Mouse (Mus musculus) MEL (cell line): ENCODE measurements around the gene Cyp2c23. TPM values are rescaled to one million over a fixed set of nuclear protein-coding genes. Genes with fewer than 3 reads are reported as not detected.
A peak's percentile ranks its signal among the peaks of the same experiment; 100 is the strongest.

Source experiments
- DNase-seq: peaks from one replicate; pipeline ENCODE4 v3.0.0; 2011; ENCODE audit warnings: low read depth, low spot score
- H3K27ac ChIP-seq: 2 replicates; pipeline ENCODE4 v1.5.1; 2012; ENCODE audit warnings: low read depth, mild to moderate bottlenecking, control low read depth, low read length, moderate library complexity; ENCODE audit not compliant: control insufficient read depth
- H3K27me3 ChIP-seq, 2 experiments: fragments of 150-350 bp in 1 of 2; sonication (generic) in 1 of 2; 2 replicates each; pipeline ENCODE4 v1.6.1; 2012; ENCODE audit warnings: low read length in 2 of 2, mild to moderate bottlenecking in 2 of 2, improper control_type of control experiment in 1 of 2, moderate library complexity in 1 of 2; ENCODE audit not compliant: insufficient read depth in 2 of 2, control insufficient read depth in 1 of 2
- H3K36me3 ChIP-seq, 2 experiments: 2 replicates each; pipeline ENCODE4 v1.6.1; 2012 to 2014; ENCODE audit warnings: low read length in 2 of 2, improper control_type of control experiment in 1 of 2, inconsistent platforms in 1 of 2, mild to moderate bottlenecking in 1 of 2; ENCODE audit not compliant: insufficient read depth in 2 of 2, control insufficient read depth in 1 of 2
- H3K4me1 ChIP-seq, 2 experiments: fragments of 150-350 bp in 1 of 2; sonication (generic) in 1 of 2; 2 replicates each; pipeline ENCODE4 v1.6.1; 2012; ENCODE audit warnings: low read length in 2 of 2, improper control_type of control experiment in 1 of 2, mild to moderate bottlenecking in 1 of 2; ENCODE audit not compliant: insufficient read depth in 2 of 2, control insufficient read depth in 1 of 2
- H3K4me3 ChIP-seq, 2 experiments: fragments of 150-350 bp in 1 of 2; sonication (generic) in 1 of 2; 2 replicates each; pipeline ENCODE4 v1.5.1; 2012; ENCODE audit warnings: low read depth in 2 of 2, low read length in 2 of 2, mild to moderate bottlenecking in 2 of 2, moderate library complexity in 2 of 2, control low read depth in 1 of 2, improper control_type of control experiment in 1 of 2; ENCODE audit not compliant: control insufficient read depth in 1 of 2, insufficient read depth in 1 of 2
- H3K79me2 ChIP-seq: 2 replicates; pipeline ENCODE4 v1.6.1; 2012; ENCODE audit warnings: mild to moderate bottlenecking, low read length, moderate library complexity; ENCODE audit not compliant: control insufficient read depth, poor library complexity, insufficient read depth
- H3K9ac ChIP-seq: 2 replicates; pipeline ENCODE4 v1.6.1; 2012; ENCODE audit warnings: low read depth, mild to moderate bottlenecking, control low read depth, low read length, moderate library complexity; ENCODE audit not compliant: control insufficient read depth, poor library complexity, severe bottlenecking
- H3K9me3 ChIP-seq: fragments of 150-350 bp; sonication (generic); replicated peaks from 2 replicates; pipeline ENCODE4 v1.6.1; 2012; ENCODE audit warnings: mild to moderate bottlenecking, low read length, improper control_type of control experiment, moderate library complexity; ENCODE audit not compliant: insufficient read depth
- BHLHE40 ChIP-seq: IDR thresholded peaks from 2 replicates; pipeline ENCODE4 v1.6.1; 2012; ENCODE audit warnings: low read depth, mild to moderate bottlenecking, inconsistent platforms, low read length, improper control_type of control experiment, borderline replicate concordance
- CHD1 ChIP-seq: IDR thresholded peaks from 2 replicates; pipeline ENCODE4 v1.6.1; 2012; ENCODE audit warnings: low read depth, mild to moderate bottlenecking, inconsistent platforms, low read length, improper control_type of control experiment
- CHD2 ChIP-seq: IDR thresholded peaks from 2 replicates; pipeline ENCODE4 v1.6.1; 2011; ENCODE audit warnings: low read length, improper control_type of control experiment
- CTCF ChIP-seq, 3 experiments: IDR thresholded peaks in 2 of 3; conservative IDR thresholded peaks in 1 of 3; 2 replicates each; pipeline ENCODE4 v1.5.1; 2011 to 2012; ENCODE audit warnings: low read length in 3 of 3, low read depth in 2 of 3, mild to moderate bottlenecking in 2 of 3, improper control_type of control experiment in 1 of 3, inconsistent platforms in 1 of 3, mixed read lengths in 1 of 3, moderate library complexity in 1 of 3; ENCODE audit not compliant: control insufficient read depth in 1 of 3, insufficient read depth in 1 of 3, poor library complexity in 1 of 3, severe bottlenecking in 1 of 3
- E2F4 ChIP-seq: IDR thresholded peaks from 2 replicates; pipeline ENCODE4 v1.6.1; 2011; ENCODE audit warnings: low read depth, low read length, improper control_type of control experiment, borderline replicate concordance
- ELF1 ChIP-seq: IDR thresholded peaks from 2 replicates; pipeline ENCODE4 v1.6.1; 2014; ENCODE audit warnings: low read depth, mild to moderate bottlenecking, inconsistent platforms, low read length, improper control_type of control experiment, moderate library complexity
- ETS1 ChIP-seq: IDR thresholded peaks from 2 replicates; pipeline ENCODE4 v1.6.1; 2012; ENCODE audit warnings: low read depth, mild to moderate bottlenecking, inconsistent platforms, low read length, improper control_type of control experiment, moderate library complexity
- GABPA ChIP-seq: IDR thresholded peaks from 2 replicates; pipeline ENCODE4 v1.6.1; 2012; ENCODE audit warnings: low read depth, mild to moderate bottlenecking, inconsistent platforms, low read length, improper control_type of control experiment, moderate library complexity
- GATA1 ChIP-seq: IDR thresholded peaks from 2 replicates; pipeline ENCODE4 v1.6.1; 2011; ENCODE audit warnings: low read depth, low read length, improper control_type of control experiment
- HCFC1 ChIP-seq: IDR thresholded peaks from 2 replicates; pipeline ENCODE4 v1.6.1; 2012; ENCODE audit warnings: low read depth, mild to moderate bottlenecking, inconsistent platforms, low read length, improper control_type of control experiment, moderate library complexity
- MAFK ChIP-seq: IDR thresholded peaks from 2 replicates; pipeline ENCODE4 v1.6.1; 2011; ENCODE audit warnings: low read depth, mild to moderate bottlenecking, low read length, improper control_type of control experiment, borderline replicate concordance
- MAX ChIP-seq: IDR thresholded peaks from 2 replicates; pipeline ENCODE4 v1.6.1; 2011; ENCODE audit warnings: low read length, improper control_type of control experiment
- MAZ ChIP-seq: IDR thresholded peaks from 2 replicates; pipeline ENCODE4 v1.6.1; 2012; ENCODE audit warnings: low read depth, mild to moderate bottlenecking, inconsistent platforms, low read length, improper control_type of control experiment
- MEF2A ChIP-seq: IDR thresholded peaks from 2 replicates; pipeline ENCODE4 v1.6.1; 2014; ENCODE audit warnings: low read depth, mild to moderate bottlenecking, inconsistent platforms, low read length, improper control_type of control experiment; ENCODE audit not compliant: poor library complexity, insufficient replicate concordance, severe bottlenecking; ENCODE audit errors: extremely low read depth
- MXI1 ChIP-seq: IDR thresholded peaks from 2 replicates; pipeline ENCODE4 v1.6.1; 2011; ENCODE audit warnings: mild to moderate bottlenecking, low read depth, low read length, improper control_type of control experiment
- MYB ChIP-seq: IDR thresholded peaks from 2 replicates; pipeline ENCODE4 v1.6.1; 2011; ENCODE audit warnings: mild to moderate bottlenecking, low read depth, low read length, improper control_type of control experiment
- MYC ChIP-seq: IDR thresholded peaks from 2 replicates; pipeline ENCODE4 v1.6.1; 2011; ENCODE audit warnings: low read depth, mild to moderate bottlenecking, low read length, improper control_type of control experiment, moderate library complexity
- NELFE ChIP-seq: IDR thresholded peaks from 2 replicates; pipeline ENCODE4 v1.6.1; 2011; ENCODE audit warnings: low read depth, low read length, improper control_type of control experiment
- NRF1 ChIP-seq: IDR thresholded peaks from 2 replicates; pipeline ENCODE4 v1.6.1; 2014; ENCODE audit warnings: low read depth, mild to moderate bottlenecking, inconsistent platforms, low read length, improper control_type of control experiment, moderate library complexity; ENCODE audit not compliant: poor library complexity, insufficient read depth, severe bottlenecking
- POLR2A ChIP-seq, 2 experiments: IDR thresholded peaks; 2 replicates each; pipeline ENCODE4 v1.6.1; 2011 to 2012; ENCODE audit warnings: low read length in 2 of 2, mild to moderate bottlenecking in 2 of 2, control low read depth in 1 of 2, improper control_type of control experiment in 1 of 2, low read depth in 1 of 2, moderate library complexity in 1 of 2; ENCODE audit not compliant: control insufficient read depth in 1 of 2, insufficient read depth in 1 of 2, poor library complexity in 1 of 2
- POLR2AphosphoS2 ChIP-seq: IDR thresholded peaks from 2 replicates; pipeline ENCODE4 v1.6.1; 2011; ENCODE audit warnings: low read length, improper control_type of control experiment
- RCOR1 ChIP-seq: IDR thresholded peaks from 2 replicates; pipeline ENCODE4 v1.6.1; 2012; ENCODE audit warnings: low read depth, mild to moderate bottlenecking, inconsistent platforms, low read length, improper control_type of control experiment
- SIN3A ChIP-seq: IDR thresholded peaks from 2 replicates; pipeline ENCODE4 v1.6.1; 2012; ENCODE audit warnings: low read length, improper control_type of control experiment, inconsistent platforms
- SMC3 ChIP-seq: IDR thresholded peaks from 2 replicates; pipeline ENCODE4 v1.6.1; 2011; ENCODE audit warnings: low read depth, low read length, improper control_type of control experiment
- TAL1 ChIP-seq: IDR thresholded peaks from 2 replicates; pipeline ENCODE4 v1.6.1; 2012; ENCODE audit warnings: mild to moderate bottlenecking, inconsistent platforms, low read length, moderate library complexity, mixed read lengths
- TBP ChIP-seq: IDR thresholded peaks from 2 replicates; pipeline ENCODE4 v1.8.0; 2011; ENCODE audit warnings: low read depth, low read length, improper control_type of control experiment
- TCF12 ChIP-seq: IDR thresholded peaks from 2 replicates; pipeline ENCODE4 v1.6.1; 2014; ENCODE audit warnings: low read depth, mild to moderate bottlenecking, inconsistent platforms, low read length, improper control_type of control experiment, moderate library complexity
- UBTF ChIP-seq: IDR thresholded peaks from 2 replicates; pipeline ENCODE4 v1.6.1; 2012; ENCODE audit warnings: low read depth, mild to moderate bottlenecking, inconsistent platforms, low read length, improper control_type of control experiment, moderate library complexity, borderline replicate concordance; ENCODE audit not compliant: insufficient read depth
- USF1 ChIP-seq: IDR thresholded peaks from 2 replicates; pipeline ENCODE4 v1.6.1; 2014; ENCODE audit warnings: low read depth, mild to moderate bottlenecking, inconsistent platforms, low read length, improper control_type of control experiment, moderate library complexity
- USF2 ChIP-seq, 2 experiments: IDR thresholded peaks; 2 replicates each; pipeline ENCODE4 v1.6.1; 2011 to 2012; ENCODE audit warnings: improper control_type of control experiment in 2 of 2, low read length in 2 of 2, borderline replicate concordance in 1 of 2, inconsistent platforms in 1 of 2, low read depth in 1 of 2, mild to moderate bottlenecking in 1 of 2; ENCODE audit not compliant: insufficient read depth in 1 of 2
- ZKSCAN1 ChIP-seq: IDR thresholded peaks from 2 replicates; pipeline ENCODE4 v1.6.1; 2012; ENCODE audit warnings: low read depth, mild to moderate bottlenecking, inconsistent platforms, low read length, improper control_type of control experiment, moderate library complexity
- ZMIZ1 ChIP-seq: IDR thresholded peaks from 2 replicates; pipeline ENCODE4 v1.6.1; 2012; ENCODE audit warnings: low read depth, mild to moderate bottlenecking, inconsistent platforms, low read length, improper control_type of control experiment, moderate library complexity
- ZNF384 ChIP-seq: IDR thresholded peaks from 2 replicates; pipeline ENCODE4 v1.6.1; 2012; ENCODE audit warnings: low read depth, mild to moderate bottlenecking, inconsistent platforms, low read length, improper control_type of control experiment
- polyA plus RNA-seq, 2 experiments: library from polyadenylated mRNA; stranded (reverse) in 1 of 2; unstranded in 1 of 2; fragments of >175 nt in 1 of 2; fragments of >200 nt in 1 of 2; gene quantifications; 2 replicates each; pipeline versions ENCODE4 v1.2.1 to v1.2.4; 2012; ENCODE audit warnings: low replicate concordance in 2 of 2, low read depth in 1 of 2; ENCODE audit not compliant: insufficient read length in 2 of 2, insufficient read depth in 1 of 2, missing spikeins in 1 of 2
- total RNA-seq: library from RNA; depleted of rRNA; stranded (reverse); fragments of 300-350 nt; gene quantifications from 2 replicates; pipeline ENCODE4 v1.2.3, GENCODE M21; 2012

The Cyp2c23 gene
- total and polyA plus RNA-seq, 3 experiments, result not detected

- Histone ChIP-seq H3K4me1 (peaks cover 8 to 12% of the 10 kb centered on the region in 2 experiments; a peak in 2 of 4 replicates), H3K27me3 (no peaks in the 10 kb centered on the region), H3K9ac (peak within 1 kb of the TSS; percentile 85), H3K9me3 (no peaks in the 10 kb centered on the region), H3K4me3 (peak within 1 kb of the TSS; percentile 92 to 97), H3K79me2 (peaks cover 23% of the 10 kb centered on the region), H3K36me3 (peaks cover 23 to 24% of the 10 kb centered on the region in 2 experiments), H3K27ac (peak within 1 kb of the TSS; percentile 70)
- DNase-seq, result peak; percentile 94
- TF ChIP-seq HCFC1 (peak; percentile 79), UBTF (peak; percentile 66; the same call in 1 of the 2 replicates), ZNF384 (no peak), NRF1 (peak; percentile 90), TCF12 (no peak; the same call in 1 of the 2 replicates), MYB (0 out of 2 replicates have a peak, but pooled peaks have one; percentile 39), ETS1 (0 out of 2 replicates have a peak, but pooled peaks have one; percentile 21), MAZ (peak; percentile 82; the same call in 1 of the 2 replicates), SIN3A (peak; percentile 76), USF2 (IDR thresholded peaks at IDR 0.05; ENCODE audit: borderline replicate concordance in 1 of 2, insufficient read depth in 1 of 2, low read depth in 1 of 2, low read length in 2 of 2) (no peak), TBP (0 out of 2 replicates have a peak, but pooled peaks have one; percentile 31), POLR2A (IDR thresholded peaks at IDR 0.05; ENCODE audit: control insufficient read depth in 1 of 2, insufficient read depth in 1 of 2, low read depth in 1 of 2, low read length in 2 of 2, poor library complexity in 1 of 2) (peak; percentile 83 to 84), RCOR1 (0 out of 2 replicates have a peak, but pooled peaks have one; percentile 7), CHD1 (0 out of 2 replicates have a peak, but pooled peaks have one; percentile 35), MEF2A (no peak), MXI1 (peak; percentile 96), POLR2AphosphoS2 (peak; percentile 86), ELF1 (peak; percentile 38; the same call in 1 of the 2 replicates), GATA1 (no peak), ZKSCAN1 (no peak), MAFK (no peak), NELFE (peak; percentile 88), CHD2 (peak; percentile 77), USF1 (peak; percentile 51), GABPA (no peak), MAX (peak; percentile 87), E2F4 (peak; percentile 12; the same call in 1 of the 2 replicates), SMC3 (no peak), ZMIZ1 (0 out of 2 replicates have a peak, but pooled peaks have one; percentile 62), BHLHE40 (peak; percentile 99), TAL1 (no peak), CTCF (IDR thresholded peaks at IDR 0.05 in 2 of 3, conservative IDR thresholded peaks at IDR 0.05 in 1 of 3; ENCODE audit: control insufficient read depth in 1 of 3, insufficient read depth in 1 of 3, low read depth in 2 of 3, low read length in 3 of 3, poor library complexity in 1 of 3, severe bottlenecking in 1 of 3) (no peak), MYC (peak; percentile 43; the same call in 1 of the 2 replicates)
Observed at GRCm38 (mm10) chr19:44069121-44069913, 40.3 kb upstream of the Cyp2c23 start, which contains the start of gene Erlin1. Gene Erlin1 (minus strand): TSS chr19:44069785.
